Mouse (Mus musculus): ENCODE data around the gene Rasd1. TPM values are rescaled to one million over a fixed set of nuclear protein-coding genes. Genes with fewer than 3 reads are reported as not detected.
"Not testable (repeated sequence)": the region's sequence is repeated elsewhere in the genome, so short reads cannot be mapped to it uniquely, and the experiment has no call there.

The Rasd1 gene
- total RNA-seq, 1 experiment from 2014 or later: 1.2 TPM

DNA sequence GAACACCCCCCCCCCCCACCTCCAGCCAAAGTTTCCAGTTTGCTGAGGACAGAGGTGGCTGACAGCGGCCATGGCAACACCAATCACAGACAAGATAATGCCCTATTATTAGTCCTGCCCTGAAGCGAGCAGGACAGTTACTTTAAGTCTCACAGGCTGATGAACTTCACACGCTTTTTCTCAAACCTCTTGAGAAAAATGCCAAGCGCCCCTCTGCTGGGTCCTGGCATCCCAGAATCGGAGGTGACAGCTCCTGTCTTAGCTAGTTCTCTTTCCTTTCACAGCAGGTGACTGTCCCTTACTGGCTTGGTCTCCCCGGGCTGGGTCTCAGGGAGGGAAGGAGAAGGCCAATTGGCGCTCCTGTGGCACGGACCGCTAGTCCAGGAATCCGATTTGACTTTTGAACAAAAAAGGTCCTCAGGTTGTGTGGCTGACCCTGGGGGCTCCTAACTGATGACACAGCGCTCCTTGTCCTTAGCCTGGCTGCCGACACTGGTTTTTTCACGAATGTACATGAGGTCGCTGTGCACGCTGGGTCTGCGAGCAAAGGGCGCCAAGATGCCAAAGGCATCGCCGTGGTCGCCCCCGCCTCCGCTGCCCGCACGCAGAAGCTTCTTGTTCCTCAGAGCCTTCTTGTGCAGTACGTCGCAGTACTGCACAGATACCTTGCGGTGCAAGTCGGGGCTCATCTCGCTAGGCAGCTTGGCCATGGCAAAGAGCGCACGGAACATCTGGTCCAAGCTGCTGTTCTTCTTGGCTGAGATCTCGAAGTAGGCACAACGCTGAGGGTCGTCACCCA lies 1.2 kb downstream of the Rasd1 start:
- ATAC-seq (replicated peaks; ENCODE audit: insufficient number of reproducible peaks, low FRiP score, low TSS enrichment, poor library complexity, severe bottlenecking): no peak

- no peak for ATAC-seq (replicated peaks; ENCODE audit: insufficient number of reproducible peaks, low FRiP score, low TSS enrichment, poor library complexity, severe bottlenecking)
Measured at GRCm38 (mm10) chr11:59962590-59962989, 2.2 kb downstream of the Rasd1 start.

- ATAC-seq (replicated peaks; ENCODE audit: insufficient number of reproducible peaks, low FRiP score, low TSS enrichment, poor library complexity, severe bottlenecking): no peak
Measured at GRCm38 (mm10) chr11:59961338-59961875, 3.3 kb downstream of the Rasd1 start.

GRCm38 (mm10) chr11:59960476-59961337 lies 4.0 kb downstream of the Rasd1 start:
- ATAC-seq (replicated peaks; ENCODE audit: insufficient number of reproducible peaks, low FRiP score, low TSS enrichment, poor library complexity, severe bottlenecking): no peak

- ATAC-seq (replicated peaks; ENCODE audit: insufficient number of reproducible peaks, low FRiP score, low TSS enrichment, poor library complexity, severe bottlenecking): no peak
Measured at GRCm38 (mm10) chr11:59959453-59959852, 5.3 kb downstream of the Rasd1 start.

DNA sequence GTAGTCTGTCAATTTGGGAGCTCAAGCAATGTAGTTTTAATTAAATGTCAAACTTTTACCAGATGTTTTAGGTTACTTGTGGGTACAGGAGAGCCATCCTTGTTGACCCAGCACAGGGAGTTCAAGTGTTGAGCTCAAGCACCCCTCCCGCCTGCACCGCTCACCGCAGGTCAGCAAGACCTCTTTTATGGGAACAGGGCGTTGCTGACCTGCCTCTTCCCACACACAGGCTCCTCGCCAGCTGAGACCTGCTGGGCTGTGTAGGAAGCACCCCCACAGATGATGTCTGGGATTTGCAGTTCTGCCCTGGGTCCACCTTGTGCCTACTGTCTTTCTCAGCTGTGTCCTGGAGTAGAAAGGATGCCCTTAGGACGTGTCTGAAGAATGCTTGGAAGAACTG lies 8.0 kb downstream of the Rasd1 start:
- ATAC-seq (replicated peaks; ENCODE audit: insufficient number of reproducible peaks, low FRiP score, low TSS enrichment, poor library complexity, severe bottlenecking): no peak

DNA sequence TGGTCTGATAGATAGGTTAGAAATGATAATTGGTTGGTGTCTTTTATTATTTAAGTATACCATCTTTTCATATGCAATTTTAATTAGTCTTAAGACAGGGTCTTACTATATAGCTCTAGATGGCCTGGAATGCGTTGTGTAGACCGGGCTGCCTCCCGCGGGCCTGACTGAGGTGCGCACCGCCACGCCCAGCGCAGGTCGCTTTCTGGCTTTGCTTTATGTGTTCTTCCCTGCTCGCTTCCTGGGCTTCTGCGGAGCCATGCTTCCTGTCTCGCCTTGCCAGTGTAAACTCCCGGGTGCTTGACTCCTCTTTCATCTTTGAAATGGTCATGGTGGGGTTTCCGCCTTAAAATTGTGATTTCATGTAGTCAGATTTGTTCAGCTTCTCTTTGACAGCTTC lies 11.9 kb downstream of the Rasd1 start:
- ATAC-seq (replicated peaks; ENCODE audit: insufficient number of reproducible peaks, low FRiP score, low TSS enrichment, poor library complexity, severe bottlenecking): no peak

GRCm38 (mm10) chr11:59948401-59948767 lies 16.4 kb downstream of the Rasd1 start:
- no peak for ATAC-seq (replicated peaks; ENCODE audit: insufficient number of reproducible peaks, low FRiP score, low TSS enrichment, poor library complexity, severe bottlenecking)

GRCm38 (mm10) chr11:59947752-59948400 lies 16.9 kb downstream of the Rasd1 start, which contains the start of gene Med9:
Gene Med9 (plus strand): TSS chr11:59948206.
- ATAC-seq (replicated peaks; ENCODE audit: insufficient number of reproducible peaks, low FRiP score, low TSS enrichment, poor library complexity, severe bottlenecking): peak; percentile 84

DNA sequence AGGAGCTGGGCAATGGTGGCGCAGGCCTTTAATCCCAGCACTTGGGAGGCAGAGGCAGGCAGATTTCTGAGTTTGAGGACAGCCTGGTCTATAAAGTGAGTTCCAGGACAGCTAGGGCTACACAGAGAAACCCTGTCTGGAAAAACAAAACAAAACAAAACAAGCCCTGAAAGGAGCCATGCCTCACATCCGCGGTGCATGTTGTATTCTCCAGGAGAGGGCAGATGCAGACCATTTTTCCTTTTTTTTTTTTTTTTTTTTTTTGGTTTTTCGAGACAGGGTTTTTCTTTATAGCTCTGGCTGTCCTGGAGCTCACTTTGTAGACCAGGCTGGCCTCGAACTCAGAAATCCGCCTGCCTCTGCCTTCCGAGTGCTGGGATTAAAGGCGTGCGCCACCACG lies 19.9 kb downstream of the Rasd1 start:
- ATAC-seq (replicated peaks; ENCODE audit: insufficient number of reproducible peaks, low FRiP score, low TSS enrichment, poor library complexity, severe bottlenecking): not testable (repeated sequence)

GRCm38 (mm10) chr11:59941391-59941790 lies 23.4 kb downstream of the Rasd1 start:
- no peak for ATAC-seq (replicated peaks; ENCODE audit: insufficient number of reproducible peaks, low FRiP score, low TSS enrichment, poor library complexity, severe bottlenecking)

GRCm38 (mm10) chr11:59940645-59941044 lies 24.1 kb downstream of the Rasd1 start:
- no peak for ATAC-seq (replicated peaks; ENCODE audit: insufficient number of reproducible peaks, low FRiP score, low TSS enrichment, poor library complexity, severe bottlenecking)

DNA sequence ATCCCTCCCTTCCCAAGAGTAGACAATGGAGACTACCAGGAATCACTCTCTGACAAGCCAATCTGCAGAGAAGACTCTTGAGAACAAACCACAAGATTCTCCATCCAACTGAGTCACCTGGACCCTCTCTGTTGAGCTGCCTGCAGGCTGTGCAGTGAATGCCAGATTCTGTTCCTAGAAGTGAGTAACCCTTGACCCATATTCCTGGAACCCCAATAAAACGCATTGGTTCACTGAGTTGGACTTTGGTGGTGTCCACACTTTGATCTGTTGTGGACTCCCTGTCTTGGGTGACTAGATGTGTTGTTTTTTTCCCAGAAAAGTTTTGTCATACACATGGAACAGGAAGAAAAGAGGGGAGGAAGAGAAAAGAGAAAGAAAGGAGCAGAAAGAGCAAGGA lies 24.9 kb downstream of the Rasd1 start:
- no peak for ATAC-seq (replicated peaks; ENCODE audit: insufficient number of reproducible peaks, low FRiP score, low TSS enrichment, poor library complexity, severe bottlenecking)

GRCm38 (mm10) chr11:59937615-59938014 lies 27.1 kb downstream of the Rasd1 start:
- no peak for ATAC-seq (replicated peaks; ENCODE audit: insufficient number of reproducible peaks, low FRiP score, low TSS enrichment, poor library complexity, severe bottlenecking)

DNA sequence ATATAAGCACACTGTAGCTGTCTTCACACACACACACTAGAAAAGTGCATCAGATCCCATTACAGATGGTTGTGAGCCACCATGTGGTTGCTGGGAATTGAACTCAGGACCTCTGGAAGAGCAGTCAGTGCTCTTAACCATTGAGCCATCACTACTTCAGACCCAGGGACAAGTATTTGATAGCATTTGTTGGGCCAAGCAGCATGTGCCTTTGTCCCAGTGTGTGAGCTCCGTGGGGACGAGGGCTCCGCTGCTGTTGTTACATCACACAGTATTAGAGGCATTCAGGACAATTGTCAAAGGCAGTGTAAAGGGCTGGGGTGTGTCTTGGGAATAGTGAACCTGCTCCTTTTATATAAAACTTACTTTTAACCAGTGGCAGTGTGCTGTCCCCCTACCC lies 27.7 kb downstream of the Rasd1 start:
- no peak for ATAC-seq (replicated peaks; ENCODE audit: insufficient number of reproducible peaks, low FRiP score, low TSS enrichment, poor library complexity, severe bottlenecking)

DNA sequence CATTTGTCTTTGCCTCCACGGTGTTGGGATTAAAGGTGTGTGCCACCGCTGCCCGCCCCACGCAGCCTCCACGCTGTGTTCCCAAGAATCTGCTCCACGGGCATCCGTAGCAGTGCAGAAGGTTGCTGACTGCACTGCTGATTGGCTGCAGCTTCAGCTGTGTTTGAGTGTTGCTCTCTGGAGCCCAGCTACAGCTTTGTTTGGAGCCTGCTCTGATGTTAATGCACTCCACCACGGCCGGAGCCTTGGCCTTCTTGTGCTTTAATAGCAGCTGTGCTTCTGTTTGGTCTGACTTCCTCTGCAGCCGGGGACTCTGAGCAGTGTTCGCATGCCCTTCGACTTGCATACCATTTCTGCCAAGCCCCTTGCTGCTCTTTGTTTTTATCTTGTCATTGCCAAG lies 30.8 kb downstream of the Rasd1 start:
- ATAC-seq (replicated peaks; ENCODE audit: insufficient number of reproducible peaks, low FRiP score, low TSS enrichment, poor library complexity, severe bottlenecking): no peak

- ATAC-seq (replicated peaks; ENCODE audit: insufficient number of reproducible peaks, low FRiP score, low TSS enrichment, poor library complexity, severe bottlenecking): no peak
Measured at GRCm38 (mm10) chr11:59932560-59933337, 32.0 kb downstream of the Rasd1 start.

- no peak for ATAC-seq (replicated peaks; ENCODE audit: insufficient number of reproducible peaks, low FRiP score, low TSS enrichment, poor library complexity, severe bottlenecking)
Measured at GRCm38 (mm10) chr11:59930031-59930430, 34.7 kb downstream of the Rasd1 start.
